ENCODE assay signal across 8 mouse cellular contexts in the genomic region with DNA sequence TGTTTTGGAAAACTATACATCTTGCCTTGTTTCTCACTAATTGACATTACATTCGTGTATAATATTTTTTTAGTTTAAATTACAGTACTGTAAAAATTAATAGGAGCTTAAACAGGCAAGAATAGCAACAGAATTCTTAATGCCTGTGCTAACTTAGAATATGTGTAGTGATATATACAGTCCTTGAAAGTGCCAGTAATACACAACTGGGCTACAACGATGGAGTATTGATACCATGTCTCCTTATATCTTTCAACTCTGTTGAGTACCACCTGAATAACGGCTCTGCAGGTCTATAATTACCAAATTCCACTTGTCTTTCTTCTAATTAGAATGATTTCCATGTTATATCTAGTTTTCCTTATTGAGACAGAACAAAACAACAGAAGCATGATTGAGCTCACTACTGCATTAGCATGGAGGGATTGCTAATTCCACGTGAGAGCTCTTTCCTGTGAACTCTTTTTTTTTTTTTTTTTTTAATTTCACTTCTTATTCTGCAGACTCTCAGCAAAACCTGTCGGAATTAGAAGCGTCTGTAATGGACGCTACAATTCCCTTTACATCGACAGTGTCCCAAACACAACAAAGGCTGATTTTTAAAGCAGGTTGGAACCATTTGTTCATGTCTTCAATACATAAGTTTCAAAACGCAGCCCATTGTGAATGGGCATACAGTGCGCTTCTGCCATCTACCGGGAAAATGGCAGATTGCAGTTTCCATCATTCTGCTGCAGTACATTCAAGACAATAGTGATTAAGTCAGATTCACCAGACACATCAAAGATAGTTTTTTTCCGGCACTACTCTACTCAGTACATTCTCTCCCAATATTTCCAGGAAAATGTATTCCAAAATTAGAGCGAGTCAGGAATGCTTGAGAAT.
DNase-seq lines count a peak whose midpoint lies in the region; ATAC-seq and TF ChIP-seq lines count a peak whose summit lies in the region.

No protein-coding gene starts in this region.

- peak; percentile 1 to 60 for DNase-seq in heart, adult 18-20 months
- no peak for DNase-seq in heart, postnatal 25 days (ENCODE audit: low spot score)
- peak; percentile 47 for DNase-seq in cerebellum, adult 8-10 months
- peak; percentile 54 to 96 for DNase-seq in frontal cortex, adult 2 months (ENCODE audit: extremely low spot score in 1 of 2, low spot score in 1 of 2)
- DNase-seq in left cerebral cortex, adult 2 months (ENCODE audit: extremely low spot score in 1 of 2, low spot score in 2 of 2), result peak; percentile 77 to 87
- DNase-seq in skeletal muscle tissue, adult 2 months (ENCODE audit: low read depth, low spot score), result peak; percentile 4

- no peak overlapping the region for H3K27ac ChIP-seq in left cerebral cortex, adult 2 months

- TF ChIP-seq CTCF in left cerebral cortex, adult 2 months (IDR thresholded peaks at IDR 0.05), result peak; percentile 98

- 0 out of 2 replicates have a peak overlapping the region, but pooled peaks have one; percentile 7 for H3K4me3 ChIP-seq in left cerebral cortex, adult 2 months

- intact Hi-C loops in heart, postnatal 25 days (cut with DNase I), result no loop called here
- intact Hi-C loops in left cerebral cortex, adult 2 months (cut with DNase I), result no loop called here

- ATAC-seq in inflammation-experienced regulatory T-cells, adult 6 months, result peak; percentile 52
- peak; percentile 99 for ATAC-seq in megakaryocyte progenitor cell, adult 5-6 weeks (replicated peaks; ENCODE audit: poor library complexity)
